Mouse (Mus musculus) limb, embryonic 11.5 days (tissue): ENCODE results near the gene Serp2. TPM values are rescaled to one million over a fixed set of nuclear protein-coding genes. Genes with fewer than 3 reads are reported as not detected.
A peak's percentile ranks its signal among the peaks of the same experiment; 100 is the strongest.

ENCODE experiments used
- ATAC-seq: fragments of 200-750 bp; cut with Nextera tagmentation; 2 replicates; pipeline ENCODE4 v1.8.0; 2017; ENCODE audit warnings: low read depth; ENCODE audit not compliant: insufficient number of reproducible peaks, low FRiP score, low TSS enrichment
- DNase-seq: peaks from one replicate; pipeline ENCODE4 v3.0.0-alpha.2; 2015; ENCODE audit warnings: low spot score
- H3K27ac ChIP-seq: fragments of 300-500 bp; sonication (generic); replicated peaks from 2 replicates; pipeline ENCODE4 v1.5.1; 2014; ENCODE audit warnings: low read depth, mild to moderate bottlenecking, low read length
- H3K27me3 ChIP-seq: fragments of 300-500 bp; sonication (generic); 2 replicates; pipeline ENCODE4 v1.6.1; 2014; ENCODE audit warnings: mild to moderate bottlenecking, low read length, mixed read lengths; ENCODE audit not compliant: control insufficient read depth, insufficient read depth
- H3K36me3 ChIP-seq: fragments of 300-500 bp; sonication (generic); 2 replicates; pipeline ENCODE4 v1.6.1; 2014; ENCODE audit warnings: mild to moderate bottlenecking, low read length, moderate library complexity, mixed read lengths; ENCODE audit not compliant: control insufficient read depth, insufficient read depth
- H3K4me1 ChIP-seq: fragments of 300-500 bp; sonication (generic); 2 replicates; pipeline ENCODE4 v1.6.1; 2014; ENCODE audit warnings: low read length, mixed read lengths; ENCODE audit not compliant: control insufficient read depth, insufficient read depth
- H3K4me2 ChIP-seq: fragments of 300-500 bp; sonication (generic); 2 replicates; pipeline ENCODE4 v1.6.1; 2014; ENCODE audit warnings: low read depth, mild to moderate bottlenecking, moderate library complexity; ENCODE audit not compliant: severe bottlenecking
- H3K4me3 ChIP-seq: fragments of 300-500 bp; sonication (generic); 2 replicates; pipeline ENCODE4 v1.5.1; 2014; ENCODE audit warnings: low read depth, low read length
- H3K9ac ChIP-seq: fragments of 300-500 bp; sonication (generic); 2 replicates; pipeline ENCODE4 v1.6.1; 2014; ENCODE audit warnings: mild to moderate bottlenecking, low read length
- H3K9me3 ChIP-seq: fragments of 300-500 bp; sonication (generic); 2 replicates; pipeline ENCODE4 v1.6.1; 2016; ENCODE audit warnings: low read length; ENCODE audit not compliant: control insufficient read depth
- WGBS: fragments of 180-500 bp; shearing (Covaris S2); extraction: QIAGEN DNeasy Blood & Tissue Kit; methylation state at CpG from one replicate; pipeline ENCODE4 v1.1.7; 2014; 5-methylcytosine and 5-hydroxymethylcytosine counted together
- polyA plus RNA-seq: library from polyadenylated mRNA; unstranded; fragments of >200 nt; fragmentation: Nextera tagmentation; extraction: Ambion mirVana; gene quantifications from 2 replicates; pipeline ENCODE4 v1.2.1, GENCODE M21; 2014

The Serp2 gene
- polyA plus RNA-seq, 1 experiment from 2014 or later, result 19.4 TPM

GRCm38 (mm10) chr14:76513395-76514049, 43.2 kb downstream of the Serp2 start:
- DNase-seq (no peak), ATAC-seq (no peak)
- no peaks in the 10 kb centered on the region for H3K27me3 ChIP-seq
- no peak overlapping the region; the same call in 1 of the 2 replicates for H3K4me2 ChIP-seq
- H3K4me1 ChIP-seq, result peaks cover 8% of the 10 kb centered on the region; the same call in 1 of the 2 replicates
- H3K9ac ChIP-seq, result no peak overlapping the region; the same call in 1 of the 2 replicates
- 31% methylated on average over 11 of the region's 11 CpGs for WGBS
- peaks cover 2% of the 10 kb centered on the region for H3K36me3 ChIP-seq
- H3K9me3 ChIP-seq, result no peaks in the 10 kb centered on the region
- no peak overlapping the region for H3K27ac ChIP-seq
- no peak overlapping the region for H3K4me3 ChIP-seq

DNA sequence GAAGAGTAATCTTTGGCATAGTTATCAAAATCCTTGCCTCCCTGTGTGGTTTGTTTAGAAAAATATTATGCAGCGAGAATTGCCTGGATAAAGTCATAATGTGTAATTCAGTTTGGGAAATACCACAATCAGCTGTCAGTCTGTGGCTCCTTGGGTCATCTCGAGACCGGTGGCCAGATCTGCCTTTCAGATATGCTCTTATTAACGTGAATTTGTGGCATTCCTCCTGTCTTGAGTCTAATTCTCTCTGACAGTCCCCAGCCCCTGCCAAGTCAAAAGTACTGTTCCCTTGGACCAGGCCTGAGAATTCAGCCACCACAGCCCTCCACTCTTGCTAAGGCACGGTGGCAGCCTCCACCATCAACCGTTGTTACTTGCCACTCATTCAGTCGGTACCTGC, 44.7 kb downstream of the Serp2 start:
- peaks cover 6% of the 10 kb centered on the region for H3K36me3 ChIP-seq
- ATAC-seq (no peak), DNase-seq (no peak)
- no peaks in the 10 kb centered on the region for H3K27me3 ChIP-seq
- H3K27ac ChIP-seq, result no peak overlapping the region
- no peak overlapping the region for H3K4me3 ChIP-seq
- no peaks in the 10 kb centered on the region for H3K9me3 ChIP-seq
- H3K4me2 ChIP-seq, result no peak overlapping the region
- 88% methylated on average over 7 of the region's 7 CpGs for WGBS
- no peak overlapping the region for H3K9ac ChIP-seq
- peaks cover 9% of the 10 kb centered on the region for H3K4me1 ChIP-seq

GRCm38 (mm10) chr14:76508701-76509100, 48.0 kb downstream of the Serp2 start:
- Histone ChIP-seq H3K27ac (no peak overlapping the region), H3K9me3 (no peaks in the 10 kb centered on the region), H3K9ac (no peak overlapping the region), H3K4me3 (no peak overlapping the region), H3K4me1 (peaks cover 14% of the 10 kb centered on the region), H3K4me2 (no peak overlapping the region), H3K36me3 (peaks cover 13% of the 10 kb centered on the region), H3K27me3 (no peaks in the 10 kb centered on the region)
- ATAC-seq (no peak), DNase-seq (no peak)
- 78% methylated on average over 10 of the region's 10 CpGs for WGBS

GRCm38 (mm10) chr14:76507804-76508500, 48.7 kb downstream of the Serp2 start:
- H3K27ac ChIP-seq, result no peak overlapping the region
- peaks cover 7% of the 10 kb centered on the region; the same call in 1 of the 2 replicates for H3K4me1 ChIP-seq
- WGBS, result 88% methylated on average over 9 of the region's 9 CpGs
- H3K9ac ChIP-seq, result no peak overlapping the region
- DNase-seq (peak; percentile 20), ATAC-seq (no peak)
- H3K4me3 ChIP-seq, result no peak overlapping the region
- peaks cover 13% of the 10 kb centered on the region for H3K36me3 ChIP-seq
- H3K9me3 ChIP-seq, result no peaks in the 10 kb centered on the region
- H3K27me3 ChIP-seq, result no peaks in the 10 kb centered on the region
- H3K4me2 ChIP-seq, result no peak overlapping the region

- no peak overlapping the region for H3K27ac ChIP-seq
- H3K4me1 ChIP-seq, result peaks cover 7% of the 10 kb centered on the region; the same call in 1 of the 2 replicates
- peaks cover 13% of the 10 kb centered on the region for H3K36me3 ChIP-seq
- no peaks in the 10 kb centered on the region for H3K27me3 ChIP-seq
- H3K9ac ChIP-seq, result no peak overlapping the region
- WGBS, result 95% methylated on average over 7 of the region's 7 CpGs
- ATAC-seq (no peak), DNase-seq (no peak)
- peak overlapping the region; percentile 96; the same call in 1 of the 2 replicates for H3K4me2 ChIP-seq
- peak overlapping the region; percentile 65; the same call in 1 of the 2 replicates for H3K4me3 ChIP-seq
- H3K9me3 ChIP-seq, result no peaks in the 10 kb centered on the region
Measured at GRCm38 (mm10) chr14:76507357-76507756, 49.3 kb downstream of the Serp2 start.

GRCm38 (mm10) chr14:76506425-76507205, 50.1 kb downstream of the Serp2 start:
- H3K4me1 ChIP-seq, result peaks cover 7% of the 10 kb centered on the region; the same call in 1 of the 2 replicates
- peak overlapping the region; percentile 99 for H3K9ac ChIP-seq
- DNase-seq, result peak; percentile 56
- peak overlapping the region; percentile 65 for H3K4me3 ChIP-seq
- H3K4me2 ChIP-seq, result peak overlapping the region; percentile 96
- no peaks in the 10 kb centered on the region for H3K9me3 ChIP-seq
- 55% methylated on average over 27 of the region's 27 CpGs for WGBS
- peaks cover 13% of the 10 kb centered on the region for H3K36me3 ChIP-seq
- no peak for ATAC-seq
- H3K27ac ChIP-seq, result peak overlapping the region; percentile 99
- H3K27me3 ChIP-seq, result no peaks in the 10 kb centered on the region

GRCm38 (mm10) chr14:76505439-76506220, 51.1 kb downstream of the Serp2 start:
- ATAC-seq (peak; percentile 83), DNase-seq (peak; percentile 94)
- peaks cover 7% of the 10 kb centered on the region; the same call in 1 of the 2 replicates for H3K4me1 ChIP-seq
- peak overlapping the region; percentile 65 for H3K4me3 ChIP-seq
- peak overlapping the region; percentile 99 for H3K9ac ChIP-seq
- peaks cover 13% of the 10 kb centered on the region for H3K36me3 ChIP-seq
- H3K4me2 ChIP-seq, result peak overlapping the region; percentile 96
- H3K27ac ChIP-seq, result peak overlapping the region; percentile 99
- H3K27me3 ChIP-seq, result no peaks in the 10 kb centered on the region
- 0% methylated on average over 31 of the region's 31 CpGs for WGBS
- H3K9me3 ChIP-seq, result no peaks in the 10 kb centered on the region
